Mouse (Mus musculus) CH12.LX (cell line): Measurements from ENCODE around the gene Cage1. TPM values are rescaled to one million over a fixed set of nuclear protein-coding genes. Genes with fewer than 3 reads are reported as not detected.

Experiments
- DNase-seq: peaks from one replicate; pipeline ENCODE4 v3.0.0-alpha.2; 2013; ENCODE audit errors: extremely low read depth
- H3K27ac ChIP-seq: 2 replicates; pipeline ENCODE4 v1.5.1; 2012; ENCODE audit warnings: low read depth, mild to moderate bottlenecking, control low read depth, moderate library complexity; ENCODE audit not compliant: insufficient read depth
- H3K27me3 ChIP-seq: replicated peaks from 2 replicates; pipeline ENCODE3; 2012; ENCODE audit warnings: inconsistent platforms
- H3K36me3 ChIP-seq, 2 experiments: replicated peaks in 1 of 2; 2 replicates each; pipeline versions ENCODE3 to v1.6.1; 2012; ENCODE audit warnings: inconsistent platforms in 1 of 2, low read length in 1 of 2, mild to moderate bottlenecking in 1 of 2, mixed read lengths in 1 of 2, moderate library complexity in 1 of 2; ENCODE audit not compliant: control insufficient read depth in 1 of 2, insufficient read depth in 1 of 2
- H3K4me1 ChIP-seq, 2 experiments: 2 replicates each; pipeline ENCODE4 v1.6.1; 2012; ENCODE audit warnings: inconsistent platforms in 1 of 2, moderate library complexity in 1 of 2; ENCODE audit not compliant: insufficient read depth in 2 of 2, control insufficient read depth in 1 of 2
- H3K4me2 ChIP-seq: 2 replicates; pipeline ENCODE4 v1.6.1; 2012; ENCODE audit warnings: low read depth, mild to moderate bottlenecking, control low read depth; ENCODE audit not compliant: poor library complexity, insufficient read depth, severe bottlenecking
- H3K4me3 ChIP-seq, 3 experiments: fragments of 150-350 bp in 1 of 3; sonication (generic) in 1 of 3; replicated peaks in 1 of 3; 2 replicates each; pipeline versions ENCODE3 to v1.5.1; 2011 to 2012; ENCODE audit warnings: low read depth in 2 of 3, low read length in 2 of 3, mild to moderate bottlenecking in 2 of 3, moderate library complexity in 2 of 3, control low read depth in 1 of 3, improper control_type of control experiment in 1 of 3, inconsistent platforms in 1 of 3, mixed read lengths in 1 of 3; ENCODE audit not compliant: poor library complexity in 1 of 3
- H3K79me2 ChIP-seq: replicated peaks from 2 replicates; pipeline ENCODE4 v1.6.1; 2012; ENCODE audit warnings: mild to moderate bottlenecking, moderate library complexity; ENCODE audit not compliant: control insufficient read depth, poor library complexity, insufficient read depth, severe bottlenecking; ENCODE audit errors: extremely low read depth
- H3K9ac ChIP-seq: 2 replicates; pipeline ENCODE4 v1.6.1; 2012; ENCODE audit warnings: low read depth, mild to moderate bottlenecking, control low read depth, moderate library complexity; ENCODE audit not compliant: insufficient read depth
- H3K9me3 ChIP-seq: replicated peaks from 2 replicates; pipeline ENCODE3; 2012; ENCODE audit warnings: low read length, inconsistent platforms, mixed read lengths
- CHD1 ChIP-seq: IDR thresholded peaks from 2 replicates; pipeline ENCODE4 v1.6.1; 2012; ENCODE audit warnings: low read depth, low read length, improper control_type of control experiment, inconsistent platforms
- E2F4 ChIP-seq: IDR thresholded peaks from 2 replicates; pipeline ENCODE4 v1.6.1; 2011; ENCODE audit warnings: low read depth, low read length, improper control_type of control experiment; ENCODE audit not compliant: insufficient replicate concordance
- ELF1 ChIP-seq: IDR thresholded peaks from 2 replicates; pipeline ENCODE4 v1.6.1; 2014; ENCODE audit warnings: low read depth, mild to moderate bottlenecking, inconsistent platforms, low read length, improper control_type of control experiment
- EP300 ChIP-seq: IDR thresholded peaks from 2 replicates; pipeline ENCODE4 v1.6.1; 2011; ENCODE audit warnings: low read length, improper control_type of control experiment
- ETS1 ChIP-seq: conservative IDR thresholded peaks from 2 replicates; pipeline ENCODE4 v1.6.1; 2012; ENCODE audit warnings: low read depth, mild to moderate bottlenecking, inconsistent platforms, low read length, improper control_type of control experiment, moderate library complexity
- GABPA ChIP-seq: IDR thresholded peaks from 2 replicates; pipeline ENCODE4 v1.6.1; 2012; ENCODE audit warnings: low read depth, low read length, improper control_type of control experiment, inconsistent platforms; ENCODE audit not compliant: insufficient replicate concordance
- HCFC1 ChIP-seq: IDR thresholded peaks from 2 replicates; pipeline ENCODE4 v1.6.1; 2012; ENCODE audit warnings: low read depth, mild to moderate bottlenecking, inconsistent platforms, low read length, improper control_type of control experiment
- KAT2A ChIP-seq: IDR thresholded peaks from 2 replicates; pipeline ENCODE4 v1.6.1; 2012; ENCODE audit warnings: low read length, improper control_type of control experiment, inconsistent platforms; ENCODE audit not compliant: insufficient replicate concordance
- MAFK ChIP-seq: IDR thresholded peaks from 2 replicates; pipeline ENCODE4 v1.6.1; 2011; ENCODE audit warnings: low read length, improper control_type of control experiment; ENCODE audit not compliant: insufficient replicate concordance
- MAX ChIP-seq: IDR thresholded peaks from 2 replicates; pipeline ENCODE4 v1.6.1; 2011; ENCODE audit warnings: low read length, improper control_type of control experiment
- MAZ ChIP-seq: IDR thresholded peaks from 2 replicates; pipeline ENCODE4 v1.6.1; 2012; ENCODE audit warnings: low read depth, mild to moderate bottlenecking, inconsistent platforms, low read length, improper control_type of control experiment, moderate library complexity
- NRF1 ChIP-seq: IDR thresholded peaks from 2 replicates; pipeline ENCODE4 v1.6.1; 2014; ENCODE audit warnings: low read depth, mild to moderate bottlenecking, inconsistent platforms, low read length, improper control_type of control experiment, moderate library complexity
- RAD21 ChIP-seq: IDR thresholded peaks from 2 replicates; pipeline ENCODE4 v1.6.1; 2011; ENCODE audit warnings: low read depth, mild to moderate bottlenecking, low read length, improper control_type of control experiment, moderate library complexity
- TBP ChIP-seq: conservative IDR thresholded peaks from 2 replicates; pipeline ENCODE4 v1.6.1; 2011; ENCODE audit warnings: low read depth, low read length, improper control_type of control experiment
- USF1 ChIP-seq: IDR thresholded peaks from 2 replicates; pipeline ENCODE4 v1.6.1; 2014; ENCODE audit warnings: low read depth, mild to moderate bottlenecking, inconsistent platforms, low read length, improper control_type of control experiment
- ZKSCAN1 ChIP-seq: IDR thresholded peaks from 2 replicates; pipeline ENCODE4 v1.6.1; 2012; ENCODE audit warnings: low read depth, inconsistent platforms, low read length, improper control_type of control experiment, borderline replicate concordance
- ZMIZ1 ChIP-seq: IDR thresholded peaks from 2 replicates; pipeline ENCODE4 v1.6.1; 2012; ENCODE audit warnings: low read depth, mild to moderate bottlenecking, inconsistent platforms, low read length, improper control_type of control experiment
- dilution Hi-C: fragments of 300-500 bp; cut with MboI; formaldehyde crosslinking; loops from 2 replicates; pipeline ENCODE4 v1.14.3; 2020; ENCODE audit warnings: low sequenced_read_pairs; ENCODE audit not compliant: extremely low pct_unique_long_range_greater_than_20kb, extremely low pct_ligation_motif_present
- in situ Hi-C: fragments of 300-500 bp; cut with MboI; formaldehyde crosslinking; loops from 3 replicates; pipeline ENCODE4 v1.14.3; 2019; ENCODE audit warnings: low sequenced_read_pairs, low pct_ligation_motif_present, low pct_unique_long_range_greater_than_20kb, mixed read lengths
- polyA plus RNA-seq: library from polyadenylated mRNA; unstranded; fragments of >175 nt; gene quantifications from 2 replicates; pipeline ENCODE4 v1.2.1, GENCODE M21; 2012; ENCODE audit warnings: low read depth; ENCODE audit not compliant: insufficient read length
- total RNA-seq, 2 experiments: library from RNA; depleted of rRNA; stranded (reverse); fragments of 300-350 nt in 1 of 2; fragments of >200 nt in 1 of 2; gene quantifications; 2 replicates each; pipeline ENCODE4 v1.2.3; 2012 to 2014

Cage1 gene
- total and polyA plus RNA-seq, 3 experiments: 1.2 to 1.4 (median 1.3) TPM

DNA sequence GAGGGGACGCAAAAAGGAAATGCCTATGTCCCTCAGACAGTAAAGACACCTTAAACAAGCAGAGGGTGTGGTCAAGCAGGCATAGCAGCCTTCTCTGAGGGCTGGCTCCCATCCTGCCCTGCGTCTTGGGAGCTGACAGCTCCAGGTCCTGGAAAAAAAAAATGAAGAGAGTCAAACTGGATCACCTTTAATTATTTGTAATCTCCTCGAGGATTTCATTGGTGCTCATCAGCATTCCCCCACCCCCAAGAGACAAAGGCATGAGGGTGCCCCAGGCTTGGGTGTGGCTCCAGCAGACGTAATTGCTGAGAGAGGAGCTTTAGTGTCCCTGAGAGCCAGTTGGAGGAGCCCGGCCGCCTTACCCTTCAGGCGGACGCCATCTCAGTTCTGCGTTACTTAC lies 43.1 kb upstream of the Cage1 start:
- no peak for TF ChIP-seq GABPA
- TF ChIP-seq ELF1: no peak
- TF ChIP-seq KAT2A: no peak
- no peak for TF ChIP-seq NRF1
- no peak for TF ChIP-seq EP300
- TF ChIP-seq MAX: no peak
- no peak for TF ChIP-seq E2F4
- no peak for TF ChIP-seq CHD1
- no peak for TF ChIP-seq RAD21
- H3K4me3 ChIP-seq: no peak overlapping the region
- DNase-seq: no peak
- H3K4me2 ChIP-seq: no peak overlapping the region
- peaks cover 13 to 21% of the 10 kb centered on the region in 2 experiments for H3K4me1 ChIP-seq
- no peaks in the 10 kb centered on the region for H3K79me2 ChIP-seq
- no peaks in the 10 kb centered on the region for H3K9me3 ChIP-seq
- no peak overlapping the region for H3K9ac ChIP-seq
- no peaks in the 10 kb centered on the region for H3K36me3 ChIP-seq
- in situ Hi-C loops (no loop called here), dilution Hi-C loops (no loop called here)
- H3K27ac ChIP-seq: no peak overlapping the region
- H3K27me3 ChIP-seq: no peaks in the 10 kb centered on the region

DNA sequence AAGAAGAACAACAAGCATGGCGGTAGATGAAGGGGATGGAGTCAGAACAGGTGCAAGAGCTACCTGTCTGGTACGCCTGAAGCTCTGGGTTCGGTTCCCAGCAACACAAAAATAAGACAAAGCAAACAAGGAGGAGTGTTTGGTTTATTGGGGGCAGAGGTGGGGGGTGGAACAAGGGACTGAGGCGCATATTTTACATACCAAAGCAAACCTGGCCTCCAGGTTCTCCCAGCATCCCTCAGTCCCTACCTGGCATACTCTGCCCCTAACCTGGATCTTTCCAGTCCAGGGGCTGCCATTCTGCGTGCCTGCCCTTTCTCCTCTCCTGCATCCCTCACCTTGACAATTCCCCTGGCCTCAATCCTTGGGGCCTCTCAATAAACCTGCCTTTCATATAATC lies 42.5 kb upstream of the Cage1 start:
- no peaks in the 10 kb centered on the region for H3K27me3 ChIP-seq
- no peaks in the 10 kb centered on the region for H3K36me3 ChIP-seq
- in situ Hi-C loops: no loop called here
- H3K9me3 ChIP-seq: no peaks in the 10 kb centered on the region
- H3K27ac ChIP-seq: no peak overlapping the region
- no peak for DNase-seq
- H3K4me3 ChIP-seq: no peak overlapping the region
- no peaks in the 10 kb centered on the region for H3K79me2 ChIP-seq
- no peak overlapping the region for H3K9ac ChIP-seq
- TF ChIP-seq TBP (no peak), HCFC1 (no peak), MAFK (no peak), ZKSCAN1 (no peak), ETS1 (no peak), MAZ (no peak), ZMIZ1 (no peak), USF1 (no peak)
- TF ChIP-seq, all 38 proteins: peak for 0
- Histone ChIP-seq H3K4me2 (0 out of 2 replicates have a peak overlapping the region, but pooled peaks have one; percentile 77), H3K4me1 (peaks cover 13 to 23% of the 10 kb centered on the region in 2 experiments)
- dilution Hi-C loops: no loop called here
